Mouse (Mus musculus) lung, adult 2 months (tissue): ENCODE measurements around the gene Ccdc34.

ENCODE experiments used
- CTCF ChIP-seq: fragments of 200-500 bp; IDR thresholded peaks from 2 replicates; pipeline ENCODE4 v1.5.1; 2011; ENCODE audit warnings: mild to moderate bottlenecking, low read length, control low read depth; ENCODE audit not compliant: insufficient read depth
- POLR2A ChIP-seq: fragments of 200-500 bp; IDR thresholded peaks from 2 replicates; pipeline ENCODE4 v1.6.1; 2011; ENCODE audit warnings: low read depth, mild to moderate bottlenecking, control low read depth, low read length, borderline replicate concordance; ENCODE audit errors: extremely low read depth

GRCm38 (mm10) chr2:110134765-110135594 lies 117.4 kb downstream of the Ccdc34 start:
- TF ChIP-seq CTCF (no peak), POLR2A (no peak)
